Mouse (Mus musculus) intestine, embryonic 14.5 days (tissue): Measurements from ENCODE around the gene Nipsnap3a. TPM values are rescaled to one million over a fixed set of nuclear protein-coding genes. Genes with fewer than 3 reads are reported as not detected.

ENCODE experiments used
- ATAC-seq: fragments of 200-750 bp; cut with Nextera tagmentation; replicated peaks from 2 replicates; pipeline ENCODE4 v1.8.0; 2017; ENCODE audit warnings: low read depth, moderate number of reproducible peaks, moderate TSS enrichment, moderate library complexity; ENCODE audit not compliant: low FRiP score, low TSS enrichment
- DNase-seq: peaks from one replicate; pipeline ENCODE4 v3.0.0-alpha.2; 2018; ENCODE audit warnings: low spot score
- H3K27ac ChIP-seq: fragments of 300-500 bp; sonication (generic); 2 replicates; pipeline ENCODE4 v1.5.1; 2014; ENCODE audit warnings: low read depth, mild to moderate bottlenecking, control low read depth
- H3K27me3 ChIP-seq: fragments of 300-500 bp; sonication (generic); replicated peaks from 2 replicates; pipeline ENCODE4 v1.6.1; 2014; ENCODE audit warnings: low read length, control low read depth; ENCODE audit not compliant: control insufficient read depth, insufficient read depth
- H3K36me3 ChIP-seq: fragments of 300-500 bp; sonication (generic); 2 replicates; pipeline ENCODE4 v1.6.1; 2014; ENCODE audit warnings: low read length, control low read depth; ENCODE audit not compliant: control insufficient read depth, insufficient read depth
- H3K4me1 ChIP-seq: fragments of 300-500 bp; sonication (generic); replicated peaks from 2 replicates; pipeline ENCODE4 v1.6.1; 2014; ENCODE audit warnings: low read length, control low read depth, mixed read lengths; ENCODE audit not compliant: control insufficient read depth, insufficient read depth
- H3K4me2 ChIP-seq: fragments of 300-500 bp; sonication (generic); 2 replicates; pipeline ENCODE4 v1.6.1; 2014; ENCODE audit warnings: low read length
- H3K4me3 ChIP-seq: fragments of 300-500 bp; sonication (generic); 2 replicates; pipeline ENCODE4 v1.5.1; 2014; ENCODE audit warnings: low read depth, low read length, control low read depth, mixed read lengths
- H3K9ac ChIP-seq: fragments of 300-500 bp; sonication (generic); 2 replicates; pipeline ENCODE4 v1.6.1; 2014; ENCODE audit warnings: mild to moderate bottlenecking, low read length
- H3K9me3 ChIP-seq: fragments of 300-500 bp; sonication (generic); 2 replicates; pipeline ENCODE4 v1.6.1; 2016; ENCODE audit warnings: low read length, control low read depth; ENCODE audit not compliant: control insufficient read depth
- WGBS: fragments of 180-500 bp; shearing (Covaris S2); extraction: QIAGEN DNeasy Blood & Tissue Kit; methylation state at CpG from one replicate; pipeline ENCODE4 v1.1.7; 2014; 5-methylcytosine and 5-hydroxymethylcytosine counted together
- polyA plus RNA-seq: library from polyadenylated mRNA; unstranded; fragments of >200 nt; fragmentation: Nextera tagmentation; extraction: Ambion mirVana; gene quantifications from 2 replicates; pipeline ENCODE4 v1.2.1, GENCODE M21; 2014

Nipsnap3a gene
- polyA plus RNA-seq, 1 experiment from 2014 or later, result not detected

GRCm38 (mm10) chr4:53009183-53009582, 20.1 kb downstream of the Nipsnap3a start:
- no peak overlapping the region for H3K4me3 ChIP-seq
- DNase-seq, result no peak
- no peak for ATAC-seq
- no peak overlapping the region for H3K9ac ChIP-seq
- H3K27me3 ChIP-seq, result no peaks in the 10 kb centered on the region
- no peak overlapping the region for H3K4me2 ChIP-seq
- no peak overlapping the region for H3K27ac ChIP-seq
- H3K9me3 ChIP-seq, result no peaks in the 10 kb centered on the region
- H3K4me1 ChIP-seq, result no peaks in the 10 kb centered on the region
- H3K36me3 ChIP-seq, result 0 out of 2 replicates have a peak, but pooled peaks cover 2% of the 10 kb centered on the region
- 70% methylated on average over 4 of the region's 4 CpGs for WGBS

- Histone ChIP-seq H3K9ac (no peak overlapping the region), H3K4me2 (no peak overlapping the region), H3K4me3 (no peak overlapping the region), H3K27me3 (no peaks in the 10 kb centered on the region), H3K4me1 (no peaks in the 10 kb centered on the region), H3K36me3 (peaks cover 8% of the 10 kb centered on the region; the same call in 1 of the 2 replicates), H3K9me3 (no peaks in the 10 kb centered on the region), H3K27ac (no peak overlapping the region)
- ATAC-seq (no peak), DNase-seq (no peak)
- 85% methylated on average over 4 of the region's 4 CpGs for WGBS
Observed at GRCm38 (mm10) chr4:53009871-53010270, 20.8 kb downstream of the Nipsnap3a start.

GRCm38 (mm10) chr4:53011732-53012361, 22.8 kb downstream of the Nipsnap3a start, which contains the start of gene Nipsnap3b:
Gene Nipsnap3b, plus strand, starts transcription at chr4:53011880.
- Histone ChIP-seq H3K4me3 (peak within 1 kb of the TSS; percentile 71), H3K4me1 (no peaks in the 10 kb centered on the region), H3K36me3 (peaks cover 23% of the 10 kb centered on the region), H3K4me2 (peak within 1 kb of the TSS; percentile 68), H3K9ac (peak within 1 kb of the TSS; percentile 68), H3K27me3 (no peaks in the 10 kb centered on the region), H3K9me3 (peaks cover 7% of the 10 kb centered on the region), H3K27ac (peak within 1 kb of the TSS; percentile 66)
- under 1% methylated on average over 63 of the region's 63 CpGs for WGBS
- peak; percentile 96 for ATAC-seq
- peak; percentile 99 for DNase-seq

GRCm38 (mm10) chr4:53014421-53014820, 25.3 kb downstream of the Nipsnap3a start:
- Histone ChIP-seq H3K9ac (no peak overlapping the region), H3K4me1 (no peaks in the 10 kb centered on the region), H3K4me2 (no peak overlapping the region), H3K27me3 (no peaks in the 10 kb centered on the region), H3K36me3 (peaks cover 43% of the 10 kb centered on the region), H3K9me3 (peaks cover 12% of the 10 kb centered on the region), H3K27ac (no peak overlapping the region), H3K4me3 (no peak overlapping the region)
- DNase-seq (no peak), ATAC-seq (no peak)
- 93% methylated on average over 7 of the region's 7 CpGs for WGBS

GRCm38 (mm10) chr4:53015024-53015423, 26.0 kb downstream of the Nipsnap3a start:
- peaks cover 49% of the 10 kb centered on the region for H3K36me3 ChIP-seq
- no peaks in the 10 kb centered on the region for H3K27me3 ChIP-seq
- WGBS, result 92% methylated on average over 3 of the region's 3 CpGs
- H3K4me3 ChIP-seq, result no peak overlapping the region
- no peak overlapping the region for H3K9ac ChIP-seq
- no peak for ATAC-seq
- peaks cover 12% of the 10 kb centered on the region for H3K9me3 ChIP-seq
- H3K27ac ChIP-seq, result no peak overlapping the region
- no peaks in the 10 kb centered on the region for H3K4me1 ChIP-seq
- no peak for DNase-seq
- H3K4me2 ChIP-seq, result no peak overlapping the region

- no peaks in the 10 kb centered on the region for H3K27me3 ChIP-seq
- no peak for ATAC-seq
- H3K9ac ChIP-seq, result no peak overlapping the region
- H3K4me1 ChIP-seq, result no peaks in the 10 kb centered on the region
- no peak for DNase-seq
- peaks cover 71% of the 10 kb centered on the region for H3K36me3 ChIP-seq
- H3K9me3 ChIP-seq, result peaks cover 12% of the 10 kb centered on the region
- H3K27ac ChIP-seq, result no peak overlapping the region
- WGBS, result 90% methylated on average over 1 of the region's 1 CpGs
- H3K4me3 ChIP-seq, result no peak overlapping the region
- H3K4me2 ChIP-seq, result no peak overlapping the region
Observed at GRCm38 (mm10) chr4:53018392-53018791, 29.3 kb downstream of the Nipsnap3a start.

GRCm38 (mm10) chr4:53023189-53023925, 34.3 kb downstream of the Nipsnap3a start:
- peak; percentile 61 for ATAC-seq
- 73% methylated on average over 14 of the region's 14 CpGs for WGBS

GRCm38 (mm10) chr4:53024397-53024796, 35.3 kb downstream of the Nipsnap3a start:
- Histone ChIP-seq H3K27me3 (no peaks in the 10 kb centered on the region), H3K36me3 (peaks cover 36% of the 10 kb centered on the region), H3K4me3 (no peak overlapping the region), H3K4me2 (no peak overlapping the region), H3K4me1 (no peaks in the 10 kb centered on the region), H3K9ac (no peak overlapping the region), H3K27ac (no peak overlapping the region), H3K9me3 (peaks cover 2% of the 10 kb centered on the region; the same call in 1 of the 2 replicates)
- 87% methylated on average over 4 of the region's 4 CpGs for WGBS
- no peak for DNase-seq
- no peak for ATAC-seq

More at GRCm38 (mm10) chr4:53023189-53023925, 34.3 kb downstream of the Nipsnap3a start:
- peaks cover 44% of the 10 kb centered on the region for H3K36me3 ChIP-seq
- H3K4me3 ChIP-seq, result no peak overlapping the region
- H3K4me1 ChIP-seq, result no peaks in the 10 kb centered on the region
- H3K4me2 ChIP-seq, result no peak overlapping the region
- H3K27me3 ChIP-seq, result no peaks in the 10 kb centered on the region
- H3K27ac ChIP-seq, result no peak overlapping the region
- peaks cover 2% of the 10 kb centered on the region; the same call in 1 of the 2 replicates for H3K9me3 ChIP-seq
- no peak for DNase-seq
- H3K9ac ChIP-seq, result no peak overlapping the region
